Mouse (Mus musculus): Measurements from ENCODE around the gene H1fnt.

H1fnt gene

GRCm38 (mm10) chr15:98257193-98257592, at the start of gene H1fnt:
Gene H1fnt, minus strand, starts transcription at chr15:98257293.
- DNase-seq (ENCODE audit: low spot score) = no peak

GRCm38 (mm10) chr15:98295628-98296551, 38.8 kb upstream of the H1fnt start, which contains the start of gene Zfp641:
Gene Zfp641, minus strand, starts transcription at chr15:98296161.
- DNase-seq (ENCODE audit: low spot score) = no peak

GRCm38 (mm10) chr15:98293651-98294050, 36.6 kb upstream of the H1fnt start:
- DNase-seq (ENCODE audit: low spot score) = no peak

GRCm38 (mm10) chr15:98288566-98288965, 31.5 kb upstream of the H1fnt start:
- DNase-seq (ENCODE audit: low spot score) = no peak

- no peak for DNase-seq (ENCODE audit: low spot score)
Observed at GRCm38 (mm10) chr15:98286418-98286817, 29.3 kb upstream of the H1fnt start.

GRCm38 (mm10) chr15:98257776-98258175, 683 bp upstream of the H1fnt start:
- no peak for DNase-seq (ENCODE audit: low spot score)

GRCm38 (mm10) chr15:98256271-98256670, 822 bp downstream of the H1fnt start:
- no peak for DNase-seq (ENCODE audit: low spot score)

GRCm38 (mm10) chr15:98235442-98235841, 21.7 kb downstream of the H1fnt start:
- no peak for DNase-seq (ENCODE audit: low spot score)

GRCm38 (mm10) chr15:98234350-98234749, 22.7 kb downstream of the H1fnt start, which contains the start of gene Olfr286:
Gene Olfr286, minus strand, starts transcription at chr15:98234450.
- no peak for DNase-seq (ENCODE audit: low spot score)

- DNase-seq (ENCODE audit: low spot score) = no peak
Observed at GRCm38 (mm10) chr15:98226096-98226495, 31.0 kb downstream of the H1fnt start.

- DNase-seq (ENCODE audit: low spot score) = no peak
Observed at GRCm38 (mm10) chr15:98225610-98226009, 31.5 kb downstream of the H1fnt start.

GRCm38 (mm10) chr15:98222377-98222776, 34.7 kb downstream of the H1fnt start:
- no peak for DNase-seq (ENCODE audit: low spot score)

GRCm38 (mm10) chr15:98220877-98221276, 36.2 kb downstream of the H1fnt start, which contains the start of the genes Gm44579 and Olfr287:
Gene Gm44579, minus strand, starts transcription at chr15:98220977.
Gene Olfr287, minus strand, starts transcription at chr15:98221056.
- no peak for DNase-seq (ENCODE audit: low spot score)

GRCm38 (mm10) chr15:98214130-98214529, 43.0 kb downstream of the H1fnt start:
- no peak for DNase-seq (ENCODE audit: low spot score)

GRCm38 (mm10) chr15:98213336-98213870, 43.7 kb downstream of the H1fnt start:
- DNase-seq (ENCODE audit: low spot score) = no peak

- DNase-seq (ENCODE audit: low spot score) = no peak
Observed at GRCm38 (mm10) chr15:98209676-98210075, 47.4 kb downstream of the H1fnt start.

Measured in left cerebral cortex, adult 11 months (tissue).